Mouse (Mus musculus): ENCODE data around the gene Ndufaf7. TPM values are rescaled to one million over a fixed set of nuclear protein-coding genes. Genes with fewer than 3 reads are reported as not detected.

The Ndufaf7 gene
- total and polyA plus RNA-seq, 3 experiments: 12.6 to 48.4 (median 48.2) TPM

GRCm38 (mm10) chr17:78916369-78916813 is 20.5 kb upstream of the Ndufaf7 start, which contains the start of gene Cebpzos:
Gene Cebpzos (plus strand): TSS chr17:78916500.
- under 1% methylated on average over 37 of the region's 37 CpGs for WGBS
- H3K27me3 ChIP-seq (ENCODE audit: control insufficient read depth, insufficient read depth, low read length): no peaks in the 10 kb centered on the region
- H3K27ac ChIP-seq: peak within 1 kb of the TSS; percentile 82
- H3K4me3 ChIP-seq: peak within 1 kb of the TSS; percentile 67
- intact Hi-C loops (cut with DNase I): loop anchor here (1.0 kb wide), 1 partner anchor 21 kb away; the partner anchor contains the start of genes Cebpz and Ndufaf7
- H3K4me1 ChIP-seq (ENCODE audit: control insufficient read depth, insufficient read depth, low read length): peaks cover 2% of the 10 kb centered on the region; the same call in 1 of the 2 replicates
- no peak for TF ChIP-seq CTCF (IDR thresholded peaks at IDR 0.05)
- peak; percentile 55 for TF ChIP-seq EP300 (IDR thresholded peaks at IDR 0.05; ENCODE audit: insufficient read depth, low read depth, low read length)
- TF ChIP-seq POLR2A (IDR thresholded peaks at IDR 0.05; ENCODE audit: insufficient read depth, low read depth, low read length): peak; percentile 90
- H3K79me2 ChIP-seq (replicated peaks; ENCODE audit: control insufficient read depth, insufficient read depth, low read length): no peaks in the 10 kb centered on the region
- peak within 1 kb of the TSS; percentile 81 for H3K9ac ChIP-seq (ENCODE audit: low read depth, low read length)
- DNase-seq: peak; percentile 88 to 89
- peaks cover 2% of the 10 kb centered on the region; the same call in 1 of the 2 replicates for H3K36me3 ChIP-seq (ENCODE audit: control insufficient read depth, insufficient read depth, low read length)

- peak overlapping the region; percentile 82 for H3K27ac ChIP-seq
- intact Hi-C loops (cut with DNase I): loop anchor here (1.0 kb wide), 1 partner anchor 20 kb away; the partner anchor contains the start of genes Cebpz and Ndufaf7
- peak overlapping the region; percentile 67 for H3K4me3 ChIP-seq
- H3K79me2 ChIP-seq (replicated peaks; ENCODE audit: control insufficient read depth, insufficient read depth, low read length): no peaks in the 10 kb centered on the region
- H3K36me3 ChIP-seq (ENCODE audit: control insufficient read depth, insufficient read depth, low read length): peaks cover 2% of the 10 kb centered on the region; the same call in 1 of the 2 replicates
- peak overlapping the region; percentile 81 for H3K9ac ChIP-seq (ENCODE audit: low read depth, low read length)
- peaks cover 2% of the 10 kb centered on the region; the same call in 1 of the 2 replicates for H3K4me1 ChIP-seq (ENCODE audit: control insufficient read depth, insufficient read depth, low read length)
- no peak for DNase-seq
- WGBS: 2% methylated on average over 11 of the region's 11 CpGs
- TF ChIP-seq EP300 (IDR thresholded peaks at IDR 0.05; ENCODE audit: insufficient read depth, low read depth, low read length): no peak
- TF ChIP-seq POLR2A (IDR thresholded peaks at IDR 0.05; ENCODE audit: insufficient read depth, low read depth, low read length): no peak
- TF ChIP-seq CTCF (IDR thresholded peaks at IDR 0.05): no peak
- H3K27me3 ChIP-seq (ENCODE audit: control insufficient read depth, insufficient read depth, low read length): no peaks in the 10 kb centered on the region
Observed at GRCm38 (mm10) chr17:78916899-78917298, 20.0 kb upstream of the Ndufaf7 start.

GRCm38 (mm10) chr17:78917696-78918095 is 19.2 kb upstream of the Ndufaf7 start:
- Histone ChIP-seq H3K27ac (no peak overlapping the region), H3K79me2 (replicated peaks; ENCODE audit: control insufficient read depth, insufficient read depth, low read length) (no peaks in the 10 kb centered on the region), H3K27me3 (ENCODE audit: control insufficient read depth, insufficient read depth, low read length) (no peaks in the 10 kb centered on the region), H3K36me3 (ENCODE audit: control insufficient read depth, insufficient read depth, low read length) (peaks cover 2% of the 10 kb centered on the region), H3K4me1 (ENCODE audit: control insufficient read depth, insufficient read depth, low read length) (peaks cover 2% of the 10 kb centered on the region; the same call in 1 of the 2 replicates), H3K4me3 (no peak overlapping the region), H3K9ac (ENCODE audit: low read depth, low read length) (no peak overlapping the region)
- TF ChIP-seq CTCF (IDR thresholded peaks at IDR 0.05): no peak
- no peak for TF ChIP-seq POLR2A (IDR thresholded peaks at IDR 0.05; ENCODE audit: insufficient read depth, low read depth, low read length)
- no peak for TF ChIP-seq EP300 (IDR thresholded peaks at IDR 0.05; ENCODE audit: insufficient read depth, low read depth, low read length)
- intact Hi-C loops (cut with DNase I): no loop called here
- 46% methylated on average over 6 of the region's 6 CpGs for WGBS
- DNase-seq: no peak

- no peak for TF ChIP-seq EP300 (IDR thresholded peaks at IDR 0.05; ENCODE audit: insufficient read depth, low read depth, low read length)
- no peak for TF ChIP-seq CTCF (IDR thresholded peaks at IDR 0.05)
- TF ChIP-seq POLR2A (IDR thresholded peaks at IDR 0.05; ENCODE audit: insufficient read depth, low read depth, low read length): no peak
- intact Hi-C loops (cut with DNase I): loop anchor here (2.0 to 10.0 kb wide), 3 partner anchors 85 to 201 kb away; partner anchors contain the start of genes Gpatch11, Heatr5b, Prkd3 and Strn
Observed at GRCm38 (mm10) chr17:78935857-78936256, 1.1 kb upstream of the Ndufaf7 start.

GRCm38 (mm10) chr17:78937229-78937853 is 405 bp downstream of the Ndufaf7 start:
- Histone ChIP-seq H3K79me2 (replicated peaks; ENCODE audit: control insufficient read depth, insufficient read depth, low read length) (peaks cover 1% of the 10 kb centered on the region; the same call in 1 of the 2 replicates), H3K27me3 (ENCODE audit: control insufficient read depth, insufficient read depth, low read length) (no peaks in the 10 kb centered on the region), H3K27ac (peak overlapping the region; percentile 62), H3K4me1 (ENCODE audit: control insufficient read depth, insufficient read depth, low read length) (peaks cover 5% of the 10 kb centered on the region), H3K9ac (ENCODE audit: low read depth, low read length) (peak overlapping the region; percentile 82), H3K4me3 (peak overlapping the region; percentile 88), H3K36me3 (ENCODE audit: control insufficient read depth, insufficient read depth, low read length) (peaks cover 13% of the 10 kb centered on the region)
- intact Hi-C loops (cut with DNase I): loop anchor here (1.0 to 10.0 kb wide), 4 partner anchors 21 to 203 kb away; partner anchors contain the start of genes Cebpzos, Gpatch11, Heatr5b and Prkd3
- WGBS: 7% methylated on average over 26 of the region's 26 CpGs
- DNase-seq: no peak
- TF ChIP-seq POLR2A (IDR thresholded peaks at IDR 0.05; ENCODE audit: insufficient read depth, low read depth, low read length) (0 out of 2 replicates have a peak, but pooled peaks have one; percentile 1), EP300 (IDR thresholded peaks at IDR 0.05; ENCODE audit: insufficient read depth, low read depth, low read length) (no peak)

More at GRCm38 (mm10) chr17:78935857-78936256, 1.1 kb upstream of the Ndufaf7 start:
- DNase-seq: no peak
- peaks cover 13% of the 10 kb centered on the region for H3K36me3 ChIP-seq (ENCODE audit: control insufficient read depth, insufficient read depth, low read length)
- no peaks in the 10 kb centered on the region for H3K27me3 ChIP-seq (ENCODE audit: control insufficient read depth, insufficient read depth, low read length)
- peaks cover 1% of the 10 kb centered on the region; the same call in 1 of the 2 replicates for H3K79me2 ChIP-seq (replicated peaks; ENCODE audit: control insufficient read depth, insufficient read depth, low read length)
- H3K9ac ChIP-seq (ENCODE audit: low read depth, low read length): no peak overlapping the region
- no peak overlapping the region for H3K27ac ChIP-seq
- peaks cover 5% of the 10 kb centered on the region for H3K4me1 ChIP-seq (ENCODE audit: control insufficient read depth, insufficient read depth, low read length)
- H3K4me3 ChIP-seq: peak overlapping the region; percentile 88
- 80% methylated on average over 2 of the region's 2 CpGs for WGBS

Measured in heart, adult 2 months (tissue).